Mouse (Mus musculus) cortical plate, adult 2 months (tissue): ENCODE data around the gene 6430531B16Rik. TPM values are rescaled to one million over a fixed set of nuclear protein-coding genes. Genes with fewer than 3 reads are reported as not detected.
A peak's percentile ranks its signal among the peaks of the same experiment; 100 is the strongest.

ENCODE experiments used
- H3K27ac ChIP-seq: fragments of 200-500 bp; 2 replicates; pipeline ENCODE4 v1.5.1; 2012; ENCODE audit warnings: low read length, control low read depth, inconsistent platforms; ENCODE audit not compliant: insufficient read depth
- H3K4me1 ChIP-seq: fragments of 200-500 bp; 2 replicates; pipeline ENCODE4 v1.6.1; 2011; ENCODE audit warnings: low read length; ENCODE audit not compliant: control insufficient read depth, insufficient read depth
- H3K4me3 ChIP-seq: fragments of 200-500 bp; 2 replicates; pipeline ENCODE4 v1.5.1; 2011; ENCODE audit warnings: mild to moderate bottlenecking, low read length, control low read depth; ENCODE audit not compliant: insufficient read depth
- CTCF ChIP-seq: fragments of 200-500 bp; IDR thresholded peaks from 2 replicates; pipeline ENCODE4 v1.5.1; 2011; ENCODE audit warnings: mild to moderate bottlenecking, control low read depth, low read length; ENCODE audit not compliant: insufficient read depth; ENCODE audit errors: extremely low read depth
- POLR2A ChIP-seq: fragments of 200-500 bp; IDR thresholded peaks from 2 replicates; pipeline ENCODE4 v1.6.1; 2011; ENCODE audit warnings: mild to moderate bottlenecking, low read length, control low read depth; ENCODE audit not compliant: insufficient read depth; ENCODE audit errors: extremely low read depth
- polyA plus RNA-seq: library from polyadenylated mRNA; depleted of rRNA; stranded (reverse); fragments of >200 nt; gene quantifications from 2 replicates; pipeline ENCODE4 v1.2.3, GENCODE M21; 2012; rRNA removed

The 6430531B16Rik gene
- polyA plus RNA-seq, 1 experiment = 1.3 TPM

GRCm38 (mm10) chr7:139940476-139941209, 37.9 kb downstream of the 6430531B16Rik start:
- no peak for TF ChIP-seq POLR2A
- TF ChIP-seq CTCF = no peak
- no peaks in the 10 kb centered on the region for H3K4me1 ChIP-seq
- H3K27ac ChIP-seq = no peak overlapping the region
- H3K4me3 ChIP-seq = no peak overlapping the region

- H3K4me3 ChIP-seq = no peak overlapping the region
- H3K4me1 ChIP-seq = no peaks in the 10 kb centered on the region
- no peak overlapping the region for H3K27ac ChIP-seq
- TF ChIP-seq POLR2A (no peak), CTCF (no peak)
These were observed 40.7 kb downstream of the 6430531B16Rik start for GRCm38 (mm10) chr7:139937810-139938209.

- no peak overlapping the region for H3K27ac ChIP-seq
- no peak overlapping the region for H3K4me3 ChIP-seq
- TF ChIP-seq POLR2A = no peak
- no peak for TF ChIP-seq CTCF
- H3K4me1 ChIP-seq = no peaks in the 10 kb centered on the region
These were observed 41.4 kb downstream of the 6430531B16Rik start for GRCm38 (mm10) chr7:139937138-139937537.

GRCm38 (mm10) chr7:139936705-139937104, 41.9 kb downstream of the 6430531B16Rik start:
- Histone ChIP-seq H3K27ac (no peak overlapping the region), H3K4me3 (no peak overlapping the region), H3K4me1 (no peaks in the 10 kb centered on the region)
- no peak for TF ChIP-seq CTCF
- no peak for TF ChIP-seq POLR2A

GRCm38 (mm10) chr7:139930732-139931131, 47.8 kb downstream of the 6430531B16Rik start:
- no peaks in the 10 kb centered on the region for H3K4me1 ChIP-seq
- no peak for TF ChIP-seq POLR2A
- peak; percentile 55 for TF ChIP-seq CTCF
- no peak overlapping the region for H3K27ac ChIP-seq
- H3K4me3 ChIP-seq = no peak overlapping the region

Other genes starting within 250 kb of the 6430531B16Rik start
- 37.5 and 41.6 TPM in 2 replicates for gene Adgra1, start 144.6 kb downstream of the 6430531B16Rik start, polyA plus RNA-seq
- gene Kndc1, start 84.1 kb downstream of the 6430531B16Rik start, polyA plus RNA-seq = 54.8 and 56.1 TPM in 2 replicates
- 0.08 TPM in 1 of 2 replicates, not detected in the other for gene Utf1, start 35.0 kb downstream of the 6430531B16Rik start, polyA plus RNA-seq
- 6.2 and 6.5 TPM in 2 replicates for gene Adam8, start 13.8 kb upstream of the 6430531B16Rik start, polyA plus RNA-seq
- gene Zfp511, start 57.6 kb upstream of the 6430531B16Rik start, polyA plus RNA-seq = 73.0 and 81.0 TPM in 2 replicates
- gene Tubgcp2, start 57.9 kb upstream of the 6430531B16Rik start, polyA plus RNA-seq = 49.3 and 51.8 TPM in 2 replicates
- gene Msx3, start 70.3 kb upstream of the 6430531B16Rik start, polyA plus RNA-seq = 0.09 and 0.13 TPM in 2 replicates
- gene Caly, start 103.8 kb upstream of the 6430531B16Rik start, polyA plus RNA-seq = 393 and 394 TPM in 2 replicates
- gene Prap1, start 114.6 kb upstream of the 6430531B16Rik start, polyA plus RNA-seq = not detected in 2 replicates
- 89.7 and 95.9 TPM in 2 replicates for gene Fuom, start 123.7 kb upstream of the 6430531B16Rik start, polyA plus RNA-seq
- gene Paox, start 137.0 kb upstream of the 6430531B16Rik start, polyA plus RNA-seq = 4.8 and 5.1 TPM in 2 replicates
- gene Echs1, start 137.7 kb upstream of the 6430531B16Rik start, polyA plus RNA-seq = 67.2 and 68.9 TPM in 2 replicates
- gene Mtg1, start 158.8 kb upstream of the 6430531B16Rik start, polyA plus RNA-seq = 43.4 and 45.9 TPM in 2 replicates
- 128 and 142 TPM in 2 replicates for gene Sprn, start 176.1 kb upstream of the 6430531B16Rik start, polyA plus RNA-seq
- gene Olfr522, start 186.0 kb upstream of the 6430531B16Rik start, polyA plus RNA-seq = not detected in 2 replicates
- 0.06 TPM in 1 of 2 replicates, not detected in the other for gene Olfr523, start 194.5 kb upstream of the 6430531B16Rik start, polyA plus RNA-seq
- gene Olfr524, start 227.2 kb upstream of the 6430531B16Rik start, polyA plus RNA-seq = not detected in 2 replicates
- gene Cd163l1, start 239.5 kb upstream of the 6430531B16Rik start, polyA plus RNA-seq = 0.13 and 0.34 TPM in 2 replicates